ENCODE assay signal across 8 mouse cellular contexts in the genomic region with DNA sequence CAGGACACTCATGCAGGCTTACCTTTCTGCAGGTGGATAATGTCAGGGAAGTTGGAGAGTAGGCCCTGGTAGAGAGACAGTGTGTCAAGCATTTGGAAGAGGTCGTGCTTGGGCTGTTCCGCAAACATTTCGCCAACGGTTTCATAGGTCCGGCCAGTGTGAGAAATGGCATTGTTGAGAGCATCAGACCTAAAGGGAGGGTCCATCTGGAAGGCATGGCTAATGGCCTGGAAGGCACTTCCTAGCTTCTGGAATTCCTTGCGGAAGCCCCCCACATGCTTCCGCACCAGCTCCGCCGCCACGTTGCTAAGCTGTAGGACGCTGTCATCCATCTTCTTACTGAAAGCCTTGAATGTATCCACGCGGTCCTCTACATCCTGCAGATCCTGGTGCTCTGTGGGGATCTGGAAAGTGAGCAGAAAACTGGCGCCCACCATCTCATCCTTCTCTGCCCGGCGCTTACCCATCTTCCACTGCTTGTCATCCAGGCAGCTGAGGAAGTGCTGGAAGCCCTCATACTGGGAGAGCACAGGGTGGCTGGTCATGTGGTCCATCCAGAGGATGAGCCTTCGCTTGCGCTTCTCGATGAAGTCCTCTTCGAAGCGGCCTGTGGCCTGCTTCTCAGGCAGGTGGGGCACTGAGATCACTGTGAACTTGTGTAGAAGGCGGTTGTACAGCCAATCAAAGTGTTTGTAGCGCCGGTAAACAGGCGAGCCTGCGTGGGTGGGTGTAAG. TPM values are rescaled to one million over a fixed set of nuclear protein-coding genes. Genes with fewer than 3 reads are reported as not detected.
DNase-seq lines count a peak whose midpoint lies in the region; ATAC-seq and TF ChIP-seq lines count a peak whose summit lies in the region.

No protein-coding gene starts in this region.

- 74% methylated on average over 26 of the region's 26 CpGs for WGBS in kidney, adult 2 months
- 92% methylated on average over 26 of the region's 26 CpGs for WGBS in embryonic facial prominence, embryonic 13.5 days
- WGBS in hindbrain, postnatal 0 days: 80% methylated on average over 26 of the region's 26 CpGs
- WGBS in midbrain, postnatal 0 days: 91% methylated on average over 26 of the region's 26 CpGs

- no peaks in the 10 kb centered on the region; the same call in 1 of the 2 replicates for H3K36me3 ChIP-seq in kidney, adult 2 months (ENCODE audit: control insufficient read depth, insufficient read depth, low read length)
- peaks cover 36% of the 10 kb centered on the region for H3K36me3 ChIP-seq in embryonic facial prominence, embryonic 13.5 days
- H3K36me3 ChIP-seq in hindbrain, postnatal 0 days (ENCODE audit: insufficient read depth, low read length): no peaks in the 10 kb centered on the region
- H3K36me3 ChIP-seq in midbrain, postnatal 0 days (ENCODE audit: insufficient read depth, low read length): no peaks in the 10 kb centered on the region

- peak overlapping the region; percentile 44 for H3K27ac ChIP-seq in kidney, adult 2 months (ENCODE audit: insufficient read depth, low read depth, low read length)
- H3K27ac ChIP-seq in embryonic facial prominence, embryonic 13.5 days: 0 out of 2 replicates have a peak overlapping the region, but pooled peaks have one; percentile 11
- no peak overlapping the region for H3K27ac ChIP-seq in hindbrain, postnatal 0 days
- no peak overlapping the region for H3K27ac ChIP-seq in midbrain, postnatal 0 days (ENCODE audit: low read depth, low read length)

- peak overlapping the region; percentile 62 for H3K4me3 ChIP-seq in kidney, adult 2 months (ENCODE audit: insufficient read depth, low read depth, low read length)
- peak overlapping the region; percentile 59 for H3K4me3 ChIP-seq in embryonic facial prominence, embryonic 13.5 days
- H3K4me3 ChIP-seq in hindbrain, postnatal 0 days (ENCODE audit: low read length): no peak overlapping the region
- H3K4me3 ChIP-seq in midbrain, postnatal 0 days (ENCODE audit: low read depth, low read length): no peak overlapping the region

- peak; percentile 31 for DNase-seq in kidney, adult 2 months
- DNase-seq in kidney, postnatal 25 days: no peak
- no peak for DNase-seq in hindbrain, postnatal 0 days (ENCODE audit: low spot score)
- DNase-seq in midbrain, postnatal 0 days (ENCODE audit: low spot score): no peak
- no peak for DNase-seq in urinary bladder, adult 18-20 months (ENCODE audit: low spot score in 2 of 2)
- DNase-seq in cerebellum, adult 18-20 months: no peak

- peaks cover 10% of the 10 kb centered on the region; the same call in 1 of the 2 replicates for H3K4me1 ChIP-seq in kidney, adult 2 months (ENCODE audit: control insufficient read depth, insufficient read depth, low read length)
- H3K4me1 ChIP-seq in embryonic facial prominence, embryonic 13.5 days: peaks cover 52% of the 10 kb centered on the region
- H3K4me1 ChIP-seq in hindbrain, postnatal 0 days (ENCODE audit: insufficient read depth, low read length): no peaks in the 10 kb centered on the region; the same call in none of the 2 replicates
- H3K4me1 ChIP-seq in midbrain, postnatal 0 days (ENCODE audit: insufficient read depth, low read length): peaks cover 3% of the 10 kb centered on the region; the same call in 1 of the 2 replicates

- no peak for ATAC-seq in embryonic facial prominence, embryonic 13.5 days (ENCODE audit: insufficient number of reproducible peaks, insufficient read depth, low FRiP score, low TSS enrichment, low read depth)
- no peak for ATAC-seq in hindbrain, postnatal 0 days
- no peak for ATAC-seq in midbrain, postnatal 0 days (ENCODE audit: low FRiP score)
- ATAC-seq in granulocyte monocyte progenitor cell, adult 5-6 weeks (replicated peaks; ENCODE audit: poor library complexity, severe bottlenecking): no peak

- peak overlapping the region; percentile 74 for H3K4me2 ChIP-seq in embryonic facial prominence, embryonic 13.5 days
- H3K4me2 ChIP-seq in hindbrain, postnatal 0 days (ENCODE audit: low read depth, low read length): peak overlapping the region; percentile 85
- peak overlapping the region; percentile 9 for H3K4me2 ChIP-seq in midbrain, postnatal 0 days (ENCODE audit: low read depth, low read length, poor library complexity, severe bottlenecking)

- H3K9me3 ChIP-seq in embryonic facial prominence, embryonic 13.5 days: peaks cover 6% of the 10 kb centered on the region; the same call in 1 of the 2 replicates
- H3K9me3 ChIP-seq in hindbrain, postnatal 0 days (ENCODE audit: low read length): no peaks in the 10 kb centered on the region
- H3K9me3 ChIP-seq in midbrain, postnatal 0 days (ENCODE audit: low read length): no peaks in the 10 kb centered on the region

- peak overlapping the region; percentile 68 for H3K9ac ChIP-seq in embryonic facial prominence, embryonic 13.5 days
- no peak overlapping the region for H3K9ac ChIP-seq in hindbrain, postnatal 0 days (replicated peaks; ENCODE audit: low read length)
- H3K9ac ChIP-seq in midbrain, postnatal 0 days (replicated peaks; ENCODE audit: low read length, poor library complexity, severe bottlenecking): no peak overlapping the region

- TF ChIP-seq POLR2A in kidney, adult 2 months (IDR thresholded peaks at IDR 0.05; ENCODE audit: low read depth, low read length): no peak

- no peak for TF ChIP-seq CTCF in kidney, adult 2 months (conservative IDR thresholded peaks at IDR 0.05; ENCODE audit: insufficient read depth, insufficient read length, low read depth, low read length)
- no peak for TF ChIP-seq CTCF in hindbrain, postnatal 0 days (IDR thresholded peaks at IDR 0.05; ENCODE audit: low read depth)
- TF ChIP-seq CTCF in midbrain, postnatal 0 days (IDR thresholded peaks at IDR 0.05): no peak

- H3K27me3 ChIP-seq in kidney, adult 2 months (replicated peaks; ENCODE audit: control insufficient read depth, insufficient read depth, low read length): no peaks in the 10 kb centered on the region
- no peaks in the 10 kb centered on the region for H3K27me3 ChIP-seq in embryonic facial prominence, embryonic 13.5 days
- H3K27me3 ChIP-seq in hindbrain, postnatal 0 days (ENCODE audit: insufficient read depth, low read length): no peaks in the 10 kb centered on the region
- H3K27me3 ChIP-seq in midbrain, postnatal 0 days (ENCODE audit: insufficient read depth, low read length): peaks cover 16% of the 10 kb centered on the region; the same call in 1 of the 2 replicates

RNA-seq across cellular contexts. Expression of a gene that starts 2.7 kb away (rescaled TPM):
- polyA plus RNA-seq in kidney, adult 2 months (2012; rRNA removed): 11.8 and 12.0 TPM in 2 replicates
- 11.5 and 13.1 TPM in 2 replicates for polyA plus RNA-seq in embryonic facial prominence, embryonic 13.5 days (2015; fragmentation: Nextera tagmentation; extraction: Ambion mirVana)
- 6.7 and 9.7 TPM in 2 replicates for total RNA-seq in hindbrain, postnatal 0 days (2014; rRNA removed)
- polyA plus RNA-seq in hindbrain, postnatal 0 days (2015; fragmentation: Nextera tagmentation; extraction: Ambion mirVana): 2.3 and 2.4 TPM in 2 replicates
- total RNA-seq in midbrain, postnatal 0 days (2014; rRNA removed): 5.7 and 7.3 TPM in 2 replicates
- 1.6 and 1.7 TPM in 2 replicates for polyA plus RNA-seq in midbrain, postnatal 0 days (2015; fragmentation: Nextera tagmentation; extraction: Ambion mirVana)
- 2.1 and 5.0 TPM in 2 replicates for total RNA-seq in granulocyte monocyte progenitor cell, adult 5-6 weeks (2014; fragmentation: Nextera tagmentation)
- 1.5 and 2.0 TPM in 2 replicates for total RNA-seq in granulocyte monocyte progenitor cell, adult 5-6 weeks (2017)

RNA-seq across cellular contexts. Expression of a gene that starts 11.8 kb away (rescaled TPM):
- polyA plus RNA-seq in kidney, adult 2 months (2012; rRNA removed): 151 and 189 TPM in 2 replicates
- 88.1 and 93.9 TPM in 2 replicates for polyA plus RNA-seq in embryonic facial prominence, embryonic 13.5 days (2015; fragmentation: Nextera tagmentation; extraction: Ambion mirVana)
- 142 and 178 TPM in 2 replicates for total RNA-seq in hindbrain, postnatal 0 days (2014; rRNA removed)
- polyA plus RNA-seq in hindbrain, postnatal 0 days (2015; fragmentation: Nextera tagmentation; extraction: Ambion mirVana): 77.2 and 80.5 TPM in 2 replicates
- total RNA-seq in midbrain, postnatal 0 days (2014; rRNA removed): 131 and 133 TPM in 2 replicates
- polyA plus RNA-seq in midbrain, postnatal 0 days (2015; fragmentation: Nextera tagmentation; extraction: Ambion mirVana): 77.2 and 80.3 TPM in 2 replicates
- 95.8 and 123 TPM in 2 replicates for total RNA-seq in granulocyte monocyte progenitor cell, adult 5-6 weeks (2014; fragmentation: Nextera tagmentation)
- 65.1 and 69.7 TPM in 2 replicates for total RNA-seq in granulocyte monocyte progenitor cell, adult 5-6 weeks (2017)

RNA-seq across cellular contexts. Expression of a gene that starts 25.2 kb away (rescaled TPM):
- 6.5 and 7.7 TPM in 2 replicates for polyA plus RNA-seq in kidney, adult 2 months (2012; rRNA removed)
- polyA plus RNA-seq in embryonic facial prominence, embryonic 13.5 days (2015; fragmentation: Nextera tagmentation; extraction: Ambion mirVana): 26.9 and 31.8 TPM in 2 replicates
- total RNA-seq in hindbrain, postnatal 0 days (2014; rRNA removed): 11.3 and 17.6 TPM in 2 replicates
- 22.4 and 22.6 TPM in 2 replicates for polyA plus RNA-seq in hindbrain, postnatal 0 days (2015; fragmentation: Nextera tagmentation; extraction: Ambion mirVana)
- total RNA-seq in midbrain, postnatal 0 days (2014; rRNA removed): 12.7 and 16.9 TPM in 2 replicates
- polyA plus RNA-seq in midbrain, postnatal 0 days (2015; fragmentation: Nextera tagmentation; extraction: Ambion mirVana): 20.5 and 21.6 TPM in 2 replicates
- 1.4 and 3.3 TPM in 2 replicates for total RNA-seq in granulocyte monocyte progenitor cell, adult 5-6 weeks (2014; fragmentation: Nextera tagmentation)
- 10.9 and 11.6 TPM in 2 replicates for total RNA-seq in granulocyte monocyte progenitor cell, adult 5-6 weeks (2017)

Comparison
In these comparisons a context has a peak if more than half of its experiments do, and no peak if none do; other contexts are left out.
1. H3K27ac ChIP-seq: peak in kidney, adult 2 months (single experiment) and embryonic facial prominence, embryonic 13.5 days (single experiment); none in hindbrain, postnatal 0 days (single experiment) and midbrain, postnatal 0 days (single experiment).
2. H3K4me3 ChIP-seq: peak in kidney, adult 2 months (single experiment) and embryonic facial prominence, embryonic 13.5 days (single experiment); none in hindbrain, postnatal 0 days (single experiment) and midbrain, postnatal 0 days (single experiment).
3. H3K4me2 ChIP-seq: peak in every context shown above with its lines; median percentile 85 in hindbrain, postnatal 0 days; 74 in embryonic facial prominence, embryonic 13.5 days; 9 in midbrain, postnatal 0 days.